Mouse (Mus musculus) lung, postnatal 0 days (tissue): Measurements from ENCODE around the gene Pknox2.
A peak's percentile ranks its signal among the peaks of the same experiment; 100 is the strongest.

ENCODE experiments used
- CTCF ChIP-seq: IDR thresholded peaks from 2 replicates; pipeline ENCODE4 v1.5.1; 2016; ENCODE audit warnings: antibody characterized with exemption, mild to moderate bottlenecking
- EP300 ChIP-seq: IDR thresholded peaks from 2 replicates; pipeline ENCODE4 v1.6.1; 2016; ENCODE audit warnings: antibody characterized with exemption, mild to moderate bottlenecking, control low read depth

GRCm38 (mm10) chr9:37080309-37080708 is 66.9 kb downstream of the Pknox2 start:
- TF ChIP-seq CTCF (no peak), EP300 (peak; percentile 86)
